Mouse (Mus musculus): Measurements from ENCODE around the gene Zcchc24. TPM values are rescaled to one million over a fixed set of nuclear protein-coding genes. Genes with fewer than 3 reads are reported as not detected.
A peak's percentile ranks its signal among the peaks of the same experiment; 100 is the strongest.
"Not testable (repeated sequence)": the region's sequence is repeated elsewhere in the genome, so short reads cannot be mapped to it uniquely, and the experiment has no call there.

The Zcchc24 gene
- under 1 TPM; 0.11 to 0.28 (median 0.23) TPM for polyA plus RNA-seq (2017; shearing (Covaris generic))

DNA sequence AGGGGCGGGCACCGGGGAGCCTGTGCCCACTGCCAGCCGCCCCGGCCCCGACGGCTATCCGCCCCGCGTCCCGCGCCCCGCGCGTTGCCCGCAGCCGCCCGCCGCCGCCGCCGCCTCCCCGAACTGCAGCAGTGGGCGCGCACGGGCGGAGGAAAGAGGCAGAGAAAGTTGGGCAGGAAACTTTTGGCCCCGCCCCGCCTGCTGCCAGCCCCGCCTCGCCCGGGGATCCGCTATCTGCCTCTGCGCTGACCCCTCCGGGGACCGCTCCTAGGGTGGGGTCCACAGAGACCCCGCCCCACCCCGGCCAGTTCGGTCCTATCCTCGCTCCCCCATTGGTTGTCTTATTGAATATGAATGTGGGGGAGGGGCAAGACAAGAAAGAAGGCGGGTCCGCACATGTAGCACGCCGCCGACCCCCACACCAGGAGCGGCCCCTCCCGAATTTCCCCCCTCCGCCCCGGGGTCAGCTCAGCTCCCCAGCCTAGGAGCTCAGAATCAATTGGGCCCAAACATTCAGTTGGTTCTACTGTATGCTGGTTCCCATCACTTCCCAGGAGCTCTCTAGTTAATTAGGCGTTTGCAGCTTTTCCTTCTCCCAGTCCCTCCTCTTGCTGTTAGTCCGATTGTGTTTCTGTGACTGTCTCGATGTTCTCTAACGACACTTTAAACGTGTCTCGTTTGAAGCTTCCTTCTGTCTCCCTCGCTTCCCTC lies at the start of gene Zcchc24:
Gene Zcchc24 (minus strand): TSS at position 125 of the 711 bp plus-strand sequence.
- ATAC-seq = peak; percentile 60

DNA sequence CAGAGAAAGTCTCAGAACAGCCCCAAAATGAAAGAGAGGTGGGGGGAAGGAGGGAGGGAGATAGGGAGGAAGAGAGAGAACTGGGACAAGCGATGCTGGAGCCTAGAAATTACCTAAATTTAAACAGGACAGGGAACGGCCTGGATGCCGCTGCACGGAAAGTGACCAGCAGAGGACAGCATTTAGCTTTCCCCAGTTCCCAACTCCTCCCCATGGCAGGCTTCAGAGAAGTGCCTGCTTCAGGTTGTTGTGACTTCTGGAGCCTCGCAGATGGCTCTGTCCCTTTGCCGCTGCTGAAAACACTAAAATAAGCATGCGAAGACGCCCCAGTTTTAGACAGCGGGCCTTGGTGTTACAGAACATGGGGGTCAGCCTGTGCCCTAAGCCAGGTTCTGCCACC lies 47.6 kb upstream of the Zcchc24 start:
- no peak for ATAC-seq

DNA sequence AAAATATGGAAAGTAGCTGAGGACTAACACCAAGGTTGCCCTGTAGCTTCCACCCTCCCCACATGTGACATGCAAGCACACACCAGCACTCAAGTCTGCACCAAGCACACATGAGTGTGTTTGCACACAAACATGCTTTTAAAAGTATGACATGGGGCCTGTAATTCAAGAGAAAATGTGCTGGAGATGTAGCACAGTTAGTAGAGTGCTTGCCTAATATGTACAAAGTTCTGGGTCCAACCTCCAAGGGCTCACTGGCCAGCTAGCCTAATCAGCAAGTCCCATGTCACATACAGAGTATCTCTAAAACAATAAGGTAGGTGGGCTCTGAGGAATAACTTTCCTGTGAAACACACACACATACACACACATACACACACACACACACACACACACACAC lies 45.3 kb upstream of the Zcchc24 start:
- ATAC-seq = no peak

DNA sequence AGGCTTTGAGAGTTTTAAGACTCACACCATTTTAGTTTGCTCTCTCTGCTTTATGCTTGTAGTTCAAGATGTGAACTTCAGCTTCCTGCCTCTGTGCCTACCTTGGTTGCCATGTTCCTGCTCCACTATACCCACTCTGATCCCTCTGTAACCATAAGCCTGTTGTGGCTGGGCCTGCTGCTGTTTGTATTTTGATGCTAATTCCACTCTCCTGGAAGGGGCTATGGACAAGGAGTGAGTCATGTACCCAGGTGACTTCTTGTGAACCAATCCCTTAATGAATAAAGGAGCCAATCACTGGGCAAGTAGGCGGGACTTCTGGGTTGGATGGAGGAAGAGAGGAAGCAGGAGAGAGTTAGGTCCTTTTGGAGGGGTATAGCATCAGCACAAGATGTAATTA lies 42.2 kb upstream of the Zcchc24 start:
- not testable (repeated sequence) for ATAC-seq

DNA sequence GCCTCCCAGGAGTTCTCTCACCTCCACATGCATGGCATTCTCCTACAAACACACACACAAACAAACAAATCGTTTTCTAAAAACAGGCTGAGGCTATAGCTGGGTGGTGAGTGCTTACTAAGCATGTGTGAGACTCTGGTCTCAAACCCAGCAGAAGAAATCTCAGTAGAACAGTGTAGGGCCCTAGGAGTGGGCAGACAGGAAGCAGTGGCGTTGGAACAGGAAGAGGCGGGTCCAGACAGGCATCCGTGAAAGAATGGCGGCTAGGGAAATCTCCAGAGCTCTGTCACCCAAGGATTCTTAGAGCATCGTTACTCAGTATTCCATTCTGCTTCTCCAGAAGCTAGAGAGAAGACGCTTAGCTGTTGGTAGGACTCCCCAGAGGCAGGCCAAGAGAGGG lies 37.7 kb upstream of the Zcchc24 start:
- no peak for ATAC-seq

DNA sequence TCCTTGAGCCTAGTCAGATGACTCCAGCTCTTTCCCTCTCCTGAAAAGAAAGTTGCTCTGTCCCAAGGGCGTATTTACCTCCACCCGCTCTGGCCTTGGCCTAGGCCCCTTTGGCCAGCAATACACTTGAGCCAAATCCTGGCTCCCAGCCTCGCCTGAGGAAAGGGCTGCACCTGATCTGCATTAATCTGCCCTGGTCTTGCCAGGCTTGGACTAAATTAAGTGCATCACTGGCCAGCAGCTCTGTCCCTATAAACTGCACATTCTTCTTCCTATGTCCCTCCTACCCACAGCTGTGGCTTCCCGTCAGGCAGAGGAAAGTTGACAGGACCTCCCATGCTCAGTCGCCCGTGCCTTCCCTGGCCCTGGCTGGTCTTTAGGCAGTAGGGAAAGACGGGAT lies 37.0 kb upstream of the Zcchc24 start:
- ATAC-seq = no peak

DNA sequence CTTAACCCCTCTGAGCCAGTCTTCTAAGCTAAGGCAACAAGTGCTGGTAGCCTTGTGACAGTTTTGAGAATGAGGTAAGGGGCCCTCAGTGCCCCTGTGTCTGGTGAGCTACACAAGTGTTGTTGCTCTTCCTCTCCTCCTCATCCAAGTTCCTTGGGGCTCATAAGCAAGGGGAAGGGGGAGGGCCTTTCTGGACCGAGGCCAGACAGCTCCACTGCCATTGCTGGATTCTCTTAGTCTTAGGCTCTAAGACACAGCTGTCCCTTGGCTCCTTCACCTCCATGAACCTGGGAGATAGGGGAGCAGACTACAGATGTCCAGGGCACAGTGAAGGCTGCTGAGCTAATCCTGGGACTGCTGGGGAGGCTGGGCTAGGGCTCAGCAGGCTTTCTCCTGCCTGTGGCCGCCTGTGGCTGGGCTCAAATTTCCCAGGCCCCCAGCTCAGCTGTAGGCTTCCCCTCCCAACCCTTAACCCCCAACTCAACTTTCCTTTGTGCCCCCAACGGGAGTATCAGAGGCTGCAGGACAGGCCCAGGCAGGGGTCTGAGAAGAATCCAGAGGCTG lies 34.5 kb upstream of the Zcchc24 start:
- ATAC-seq = no peak

DNA sequence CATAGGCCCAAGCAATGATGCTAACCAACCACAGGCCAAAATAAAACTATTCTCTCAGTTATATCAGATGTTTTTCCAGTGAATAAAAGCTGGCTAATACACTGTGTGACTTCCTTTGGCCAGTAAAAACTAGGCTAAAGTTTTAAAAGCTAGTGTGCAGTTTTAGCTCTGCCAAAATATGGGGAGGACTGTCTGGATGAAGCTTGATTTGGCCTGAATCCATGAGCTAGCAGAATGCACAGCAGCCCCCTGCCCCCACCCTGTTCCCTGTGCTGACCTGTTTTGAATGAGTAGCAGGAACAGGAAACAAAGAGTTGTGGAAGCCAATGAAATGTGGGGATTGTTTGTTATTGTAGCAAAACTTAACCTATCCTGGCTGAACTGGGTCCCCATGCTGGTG lies 33.7 kb upstream of the Zcchc24 start:
- ATAC-seq = no peak

DNA sequence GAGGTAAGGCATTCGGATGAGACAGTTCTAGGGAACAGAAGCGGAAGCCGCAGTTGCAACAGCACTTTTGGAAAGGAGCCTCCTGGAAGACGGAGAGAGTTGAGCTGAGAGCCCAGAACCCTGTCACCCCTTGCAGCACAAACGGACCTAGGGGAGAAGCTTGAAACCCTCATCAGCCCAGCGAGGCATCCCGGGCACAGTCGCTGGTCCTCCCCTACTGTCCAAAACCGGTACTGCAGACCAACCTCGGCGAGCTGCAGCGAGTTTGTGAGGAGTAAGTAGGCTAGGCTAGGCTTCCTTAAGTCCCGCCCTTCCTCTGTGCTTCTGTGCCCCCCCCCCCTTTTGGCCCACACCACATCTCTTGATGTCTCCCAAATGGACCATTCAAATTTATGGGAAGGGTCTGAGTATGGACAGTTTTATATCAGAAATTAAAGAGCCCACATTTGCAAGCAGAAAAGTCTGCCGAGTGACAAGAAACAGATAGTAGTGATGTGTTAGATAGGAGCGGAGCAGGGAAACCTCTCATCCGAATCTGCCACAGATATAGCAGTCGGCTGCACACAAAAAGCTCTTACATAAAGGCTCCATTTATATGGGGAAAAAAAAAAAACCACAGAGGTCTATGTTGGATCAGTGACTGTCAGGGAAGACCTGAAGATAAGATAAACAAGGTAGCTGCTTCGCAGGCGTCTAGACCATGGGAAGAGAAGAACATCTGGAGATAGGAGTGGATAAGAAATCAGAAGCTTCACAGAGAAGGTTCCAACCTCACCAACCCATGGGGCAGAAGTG lies 31.5 kb upstream of the Zcchc24 start:
- peak; percentile 67 for ATAC-seq

DNA sequence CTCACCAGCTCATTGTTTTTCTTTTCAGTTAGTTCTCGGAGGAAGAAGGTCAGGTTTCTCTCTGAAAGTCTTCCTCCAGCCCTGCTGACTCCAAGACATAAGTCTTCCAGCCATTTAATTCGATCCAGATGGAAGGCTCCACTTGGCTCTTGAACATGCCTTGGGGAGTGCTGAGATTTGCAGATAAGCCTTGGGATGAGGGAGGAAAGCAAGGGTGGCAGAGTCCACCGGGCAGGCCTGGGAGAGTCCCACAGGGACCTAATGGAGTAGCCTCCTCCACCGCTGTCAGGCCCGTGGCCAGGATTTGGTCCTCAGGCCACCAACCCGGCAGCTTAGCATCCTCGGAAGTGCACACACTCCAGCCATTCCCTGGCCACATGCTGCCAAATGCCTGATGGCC lies 27.8 kb upstream of the Zcchc24 start:
- no peak for ATAC-seq

DNA sequence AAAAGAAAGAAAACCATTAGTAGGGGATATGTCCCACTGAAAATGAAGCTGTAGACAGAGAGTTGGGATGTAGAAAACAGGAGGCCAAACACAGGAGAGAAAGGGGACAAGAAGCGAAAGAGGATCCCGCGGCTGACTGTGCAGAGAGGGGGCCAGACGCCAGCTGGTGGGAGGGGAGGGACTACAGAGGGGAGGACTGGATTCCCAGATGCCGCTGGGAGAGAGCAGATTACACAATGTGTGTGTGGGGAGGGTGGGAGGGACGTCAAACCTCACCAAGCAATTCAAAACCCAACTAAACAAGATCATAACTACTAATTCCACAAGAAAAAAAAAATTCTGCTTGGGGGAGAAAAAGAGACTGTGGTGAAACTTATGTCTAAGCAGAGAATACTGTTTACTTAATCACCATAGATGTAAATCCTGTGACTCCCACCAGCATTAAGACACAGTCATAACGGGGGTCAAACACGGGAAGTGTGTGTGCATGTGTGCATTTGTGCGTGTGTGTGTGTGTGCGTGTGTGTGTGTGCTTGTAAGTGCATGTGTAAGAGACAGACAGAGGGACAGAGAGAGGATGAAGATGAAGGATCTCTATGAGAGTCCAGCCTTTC lies 26.8 kb upstream of the Zcchc24 start:
- no peak for ATAC-seq

DNA sequence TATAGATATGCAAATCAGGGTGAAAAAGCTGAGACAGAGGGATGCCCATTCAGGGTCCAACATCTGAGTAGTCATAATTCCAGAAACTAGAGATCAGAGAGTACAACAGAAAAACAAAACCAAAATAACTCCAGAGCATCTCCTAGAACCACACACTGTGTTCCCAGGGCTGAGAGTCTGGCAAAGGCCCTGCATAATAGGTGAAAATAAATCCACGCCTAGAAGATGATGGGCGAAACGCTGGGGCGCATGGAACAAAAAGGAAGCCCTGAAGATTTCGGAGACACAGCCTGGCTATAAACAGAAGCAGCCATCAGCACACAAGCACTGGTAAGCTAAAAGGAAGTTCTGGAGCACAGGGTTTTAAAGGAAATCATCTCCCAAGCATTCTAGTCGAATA lies 26.2 kb upstream of the Zcchc24 start:
- ATAC-seq = no peak

DNA sequence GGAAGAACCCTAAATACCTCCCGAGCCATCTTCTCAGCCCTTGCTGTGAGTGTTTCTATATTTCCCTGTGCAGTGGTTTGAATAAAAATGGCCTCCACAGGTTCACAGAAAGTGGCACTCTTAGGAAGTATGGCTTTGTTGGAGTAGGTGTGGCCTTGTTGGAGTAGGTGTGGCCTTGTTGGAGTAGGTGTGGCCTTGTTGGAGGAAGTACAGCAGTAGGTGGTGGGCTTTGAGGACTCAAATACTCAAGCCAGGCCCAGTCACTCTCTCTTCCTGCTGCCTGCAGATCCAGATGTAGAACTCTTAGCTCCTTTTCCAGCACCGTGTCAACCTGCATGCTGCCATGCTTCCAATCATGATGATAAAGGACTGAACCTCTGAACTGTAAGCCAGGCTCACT lies 25.5 kb upstream of the Zcchc24 start:
- ATAC-seq = no peak

DNA sequence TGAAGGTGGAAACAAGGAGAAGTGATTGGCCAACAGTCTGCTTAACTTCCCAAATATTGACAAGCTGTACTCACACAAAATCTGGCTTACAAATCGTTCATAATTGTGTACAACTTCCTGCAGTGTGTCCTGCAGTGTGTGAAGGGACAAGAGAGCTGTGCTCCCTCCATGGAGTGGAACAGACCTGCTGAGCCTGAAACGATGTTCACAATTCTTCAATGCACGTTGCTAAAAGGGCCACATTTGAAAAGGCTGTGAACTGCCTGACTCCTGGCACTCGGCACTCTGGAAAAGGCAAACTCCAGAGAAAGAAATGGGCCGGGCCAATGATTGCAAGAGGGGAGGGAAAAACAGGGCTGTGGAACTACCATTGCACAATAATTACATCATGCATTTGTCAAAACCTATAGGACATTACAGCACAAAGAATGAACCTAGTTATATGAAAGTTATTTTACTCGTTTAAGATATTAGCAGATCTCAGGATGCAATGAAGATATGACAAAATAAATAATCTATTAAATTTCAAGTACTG lies 22.0 kb upstream of the Zcchc24 start:
- no peak for ATAC-seq

DNA sequence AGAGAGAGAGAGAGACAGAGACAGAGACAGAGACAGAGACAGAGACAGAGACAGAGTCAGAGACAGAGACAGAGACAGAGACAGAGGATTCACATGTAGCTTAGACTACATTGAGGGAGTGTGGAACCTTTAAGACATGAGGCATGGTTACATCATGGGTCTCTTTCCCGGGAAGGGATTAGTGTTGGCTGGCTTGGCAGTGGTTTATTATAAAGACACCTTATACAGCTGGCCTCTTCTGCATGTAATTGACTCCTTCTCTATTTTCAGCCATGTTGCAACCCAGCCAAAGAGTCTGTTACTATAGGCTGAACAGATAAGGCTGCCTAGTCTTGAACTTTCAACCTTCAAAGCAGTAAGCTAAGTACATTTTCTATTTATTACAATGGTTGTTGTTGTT lies 21.1 kb upstream of the Zcchc24 start:
- no peak for ATAC-seq

DNA sequence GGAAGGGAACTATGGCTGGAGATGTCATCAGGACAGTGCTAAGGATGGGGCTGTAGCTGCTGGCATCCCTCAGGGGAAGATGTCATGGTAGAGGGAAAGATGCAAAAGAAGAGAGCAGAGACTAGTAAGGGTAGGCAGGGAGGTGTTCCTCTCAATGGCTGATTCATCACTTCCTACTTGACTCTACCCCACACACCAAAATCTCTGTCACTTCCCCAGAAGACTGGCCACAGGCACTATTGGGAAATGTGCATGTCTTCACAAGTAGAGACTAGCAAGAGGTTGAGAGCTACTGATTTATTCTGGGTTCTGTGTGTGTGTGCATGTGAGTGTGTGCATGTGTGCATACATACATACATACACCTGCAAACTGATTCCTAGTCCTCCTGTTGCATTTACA lies 20.4 kb upstream of the Zcchc24 start:
- ATAC-seq = no peak

DNA sequence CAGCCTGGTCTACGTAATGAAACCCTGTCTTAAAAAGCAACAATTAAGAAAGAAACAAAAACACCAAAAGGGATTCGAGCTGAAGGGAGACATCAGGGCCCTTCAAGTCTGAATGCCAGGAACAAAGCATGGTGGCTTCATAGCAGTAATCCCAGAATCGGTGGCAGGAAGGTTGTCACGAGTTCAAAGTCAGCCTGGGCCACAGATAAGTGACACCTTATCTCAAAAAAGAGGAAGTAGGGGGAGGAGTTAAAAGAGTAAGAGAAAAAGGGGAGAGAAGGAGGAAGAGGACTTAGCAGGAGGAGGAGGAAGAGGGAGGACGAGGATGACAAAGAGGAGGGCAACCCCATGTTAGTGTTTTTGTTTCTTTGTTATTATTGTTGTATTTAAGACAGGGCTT lies 19.4 kb upstream of the Zcchc24 start:
- no peak for ATAC-seq

DNA sequence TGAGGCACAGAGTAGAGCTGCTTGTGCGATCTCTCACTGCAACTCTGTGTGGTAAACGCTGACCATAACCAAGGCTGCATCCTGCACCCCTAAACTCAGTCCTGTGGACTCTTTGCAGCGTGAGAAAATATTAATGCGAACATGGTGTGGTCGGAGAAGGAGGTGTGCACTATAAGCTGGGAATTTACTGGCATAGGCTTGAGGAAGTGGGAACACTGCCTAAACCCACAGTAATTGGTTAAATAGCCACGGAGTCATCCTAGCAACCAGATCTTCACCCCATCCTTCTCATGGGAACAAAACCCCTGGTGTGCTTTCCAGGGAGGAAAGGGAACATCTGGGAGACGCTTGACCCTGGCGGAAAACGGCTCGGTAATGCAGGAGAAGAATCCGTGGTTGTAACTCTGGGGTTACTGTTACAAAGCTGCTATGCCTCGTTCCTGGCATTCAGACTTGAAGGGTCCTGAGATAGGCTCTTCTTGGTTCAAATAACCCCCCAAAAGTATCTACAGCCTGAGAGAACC lies 18.6 kb upstream of the Zcchc24 start:
- ATAC-seq = no peak

DNA sequence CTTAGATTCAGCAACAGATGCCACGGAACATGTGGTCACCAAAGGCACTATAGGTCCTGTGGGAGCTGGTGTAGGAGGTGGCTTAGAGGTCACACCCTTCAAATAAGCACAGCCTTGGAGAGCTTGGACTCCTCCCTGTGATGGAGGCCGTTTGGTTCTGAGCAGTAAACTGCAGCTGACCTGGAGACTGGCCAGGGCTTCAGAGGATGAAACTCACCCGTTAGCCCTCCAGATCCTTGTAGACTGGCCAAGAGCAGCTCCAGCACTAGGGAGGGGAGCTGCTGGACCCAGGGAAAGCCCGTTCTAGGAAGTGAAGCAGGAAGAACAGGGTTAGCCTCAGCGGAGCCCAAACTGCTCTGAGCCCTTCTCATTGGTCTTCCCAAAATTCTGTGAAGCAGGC lies 18.1 kb upstream of the Zcchc24 start:
- no peak for ATAC-seq

DNA sequence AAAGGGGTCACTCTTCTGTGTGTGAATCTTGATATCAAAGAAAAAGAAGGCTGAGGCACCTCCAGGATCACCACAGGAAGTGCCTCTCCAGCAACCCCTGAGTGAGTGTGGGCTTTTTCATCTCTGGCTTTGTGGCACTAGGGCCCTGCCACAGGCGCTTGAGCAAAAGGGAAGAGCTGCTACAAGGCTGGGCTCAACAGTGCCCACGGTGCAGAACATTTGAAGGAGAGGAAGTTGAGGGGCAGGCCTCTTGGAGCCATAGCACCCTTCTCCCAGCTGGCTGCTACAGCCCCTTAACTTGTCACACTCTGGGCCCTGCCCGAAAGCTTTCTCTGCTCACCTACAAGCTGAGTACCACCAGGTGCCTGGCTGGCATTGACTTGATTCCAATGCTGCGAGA lies 16.4 kb upstream of the Zcchc24 start:
- ATAC-seq = no peak

DNA sequence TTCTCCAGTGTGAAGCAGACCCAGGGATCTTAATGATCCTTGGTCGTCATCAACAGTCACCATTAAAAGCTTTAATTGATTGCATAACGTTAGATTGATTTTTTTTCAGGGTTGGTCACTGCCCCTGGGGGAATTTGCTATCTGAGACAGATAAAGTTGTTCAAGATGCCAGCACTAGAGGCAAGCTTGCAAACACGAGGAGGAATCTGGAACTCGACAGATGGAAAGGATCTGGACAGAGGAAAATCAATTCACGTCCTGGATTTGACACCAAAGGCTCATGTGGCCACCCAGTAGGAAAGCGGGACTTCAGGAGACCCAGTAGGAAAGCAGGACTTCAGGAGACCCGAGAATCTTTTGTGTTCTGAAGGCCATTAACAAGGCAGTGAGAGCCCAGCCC lies 14.4 kb upstream of the Zcchc24 start:
- no peak for ATAC-seq

DNA sequence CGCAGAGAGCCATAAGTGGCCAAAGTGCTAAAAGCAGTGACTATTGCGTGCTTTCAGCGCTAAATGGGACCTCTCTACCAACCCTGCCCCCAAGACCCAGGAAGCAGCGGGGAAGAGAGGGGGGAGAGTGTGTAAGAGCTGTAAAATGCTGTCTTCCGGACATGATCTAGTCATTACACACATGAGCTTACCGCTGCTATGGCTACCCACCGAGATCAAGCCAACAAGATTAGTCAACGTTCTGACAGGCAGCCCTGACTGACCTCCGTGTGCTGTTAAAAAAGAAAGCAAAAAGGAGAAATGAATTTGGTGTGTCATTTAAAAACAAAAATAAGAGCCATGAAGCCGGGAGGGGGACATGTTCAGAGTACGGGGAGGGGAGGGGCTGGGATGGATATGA lies 11.8 kb upstream of the Zcchc24 start:
- peak; percentile 65 for ATAC-seq

DNA sequence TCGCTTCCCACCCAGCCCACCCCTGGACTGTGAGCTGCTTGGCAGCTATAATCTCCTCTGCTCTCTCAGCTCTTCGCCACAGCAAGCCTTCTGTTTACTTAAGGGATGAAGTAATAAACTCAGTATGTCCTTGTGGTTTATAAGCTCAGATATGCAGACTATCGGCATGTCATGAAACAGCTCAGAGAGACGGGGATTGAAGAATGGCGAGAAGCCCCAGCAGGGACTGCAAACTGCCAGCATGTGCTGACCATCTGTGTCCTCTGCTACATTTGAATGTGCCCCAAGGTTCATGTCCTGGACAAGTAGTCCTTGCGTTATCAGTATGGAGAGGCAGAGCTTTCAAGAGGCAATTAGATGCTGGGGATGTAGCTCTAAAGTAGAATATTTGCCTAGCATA lies 7.5 kb upstream of the Zcchc24 start:
- ATAC-seq = no peak
